9 mouse cellular contexts compared by ENCODE assay signal in the genomic region with DNA sequence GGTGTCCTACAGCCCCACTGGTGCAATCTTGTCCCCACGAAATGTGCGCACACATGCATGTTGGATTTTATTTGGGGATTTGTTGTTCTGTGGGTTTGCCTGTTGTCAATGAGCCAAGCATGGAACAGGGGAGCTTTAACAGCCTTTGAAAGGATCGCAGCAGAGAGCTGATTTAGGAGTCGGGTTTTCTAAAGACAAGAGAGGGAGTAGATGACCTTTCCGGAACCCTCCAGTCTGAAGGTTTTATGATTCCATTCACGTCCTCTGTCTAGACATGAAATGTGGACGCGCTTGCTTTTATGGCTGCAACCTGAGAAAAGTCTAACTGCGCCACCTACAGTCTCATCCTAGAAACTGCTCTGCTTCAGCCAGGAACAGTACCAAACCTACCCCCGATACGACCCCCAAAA. TPM values are rescaled to one million over a fixed set of nuclear protein-coding genes. Genes with fewer than 3 reads are reported as not detected.
DNase-seq lines count a peak whose midpoint lies in the region; ATAC-seq and TF ChIP-seq lines count a peak whose summit lies in the region.
"Had no signal": no experiment of that assay in that cellular context is flagged by ENCODE, and none has a peak within 500 bp of the region (broad histone marks: within the 10 kb centered on the region; RNA-seq: fewer than 3 reads in every experiment).

No protein-coding gene starts in this region.

- peak; percentile 83 for TF ChIP-seq CTCF in forebrain, postnatal 0 days (IDR thresholded peaks at IDR 0.05; ENCODE audit: low read depth)

- ATAC-seq in liver, embryonic 12.5 days = no peak
- peak; percentile 94 for ATAC-seq in forebrain, postnatal 0 days

- H3K4me3 ChIP-seq in liver, embryonic 12.5 days = no peak overlapping the region
- peak overlapping the region; percentile 14; the same call in 1 of the 2 replicates for H3K4me3 ChIP-seq in forebrain, postnatal 0 days (ENCODE audit: low read depth, low read length)
- no peak overlapping the region for H3K4me3 ChIP-seq in midbrain, embryonic 10.5 days
- H3K4me3 ChIP-seq: megakaryocyte, embryonic 14.5 days had no signal

- no peak overlapping the region for H3K9ac ChIP-seq in liver, embryonic 12.5 days
- H3K9ac ChIP-seq in forebrain, postnatal 0 days = peak overlapping the region; percentile 45

- no peak overlapping the region for H3K4me2 ChIP-seq in liver, embryonic 12.5 days
- peak overlapping the region; percentile 39 for H3K4me2 ChIP-seq in forebrain, postnatal 0 days (ENCODE audit: low read depth)

- peak; percentile 17 for DNase-seq in liver
- peak; percentile 56 for DNase-seq in cerebellum, adult 11-12 months
- DNase-seq in forebrain, postnatal 0 days = peak; percentile 93
- peak; percentile 69 for DNase-seq in induced T-regulatory cell, adult 2 months (ENCODE audit: low read depth)
- peak; percentile 45 for DNase-seq in left cerebral cortex, adult 11 months (ENCODE audit: low spot score)
- DNase-seq in midbrain, embryonic 10.5 days (ENCODE audit: low spot score) = peak; percentile 50
- DNase-seq in spleen, postnatal 36 days (ENCODE audit: low spot score in 2 of 2) = peak; percentile 46 to 56

- no peaks in the 10 kb centered on the region for H3K9me3 ChIP-seq in liver, embryonic 12.5 days (replicated peaks)
- H3K9me3 ChIP-seq in forebrain, postnatal 0 days (ENCODE audit: low read length) = no peaks in the 10 kb centered on the region
- no peaks in the 10 kb centered on the region for H3K9me3 ChIP-seq in midbrain, embryonic 10.5 days (replicated peaks)

- H3K27ac ChIP-seq in liver, embryonic 12.5 days = no peak overlapping the region
- H3K27ac ChIP-seq in forebrain, postnatal 0 days (ENCODE audit: low read depth, low read length) = peak overlapping the region; percentile 58
- peak overlapping the region; percentile 79 for H3K27ac ChIP-seq in midbrain, embryonic 10.5 days (replicated peaks)

- H3K4me1 ChIP-seq in liver, embryonic 12.5 days = no peaks in the 10 kb centered on the region
- H3K4me1 ChIP-seq in forebrain, postnatal 0 days (ENCODE audit: insufficient read depth) = peaks cover 13% of the 10 kb centered on the region
- peaks cover 11% of the 10 kb centered on the region for H3K4me1 ChIP-seq in midbrain, embryonic 10.5 days

- 31% methylated on average over 11 of the region's 11 CpGs for WGBS in liver, embryonic 12.5 days (ENCODE audit: insufficient replicate concordance)
- 9% methylated on average over 11 of the region's 11 CpGs for WGBS in forebrain, postnatal 0 days
- WGBS in midbrain, embryonic 10.5 days = 37% methylated on average over 11 of the region's 11 CpGs

- no peaks in the 10 kb centered on the region for H3K36me3 ChIP-seq in liver, embryonic 12.5 days
- no peaks in the 10 kb centered on the region for H3K36me3 ChIP-seq in forebrain, postnatal 0 days (ENCODE audit: insufficient read depth)
- no peaks in the 10 kb centered on the region for H3K36me3 ChIP-seq in midbrain, embryonic 10.5 days

- H3K27me3 ChIP-seq in liver, embryonic 12.5 days (replicated peaks) = no peaks in the 10 kb centered on the region
- H3K27me3 ChIP-seq in forebrain, postnatal 0 days (ENCODE audit: insufficient read depth, low read length) = no peaks in the 10 kb centered on the region
- H3K27me3 ChIP-seq in midbrain, embryonic 10.5 days (ENCODE audit: low read depth, poor library complexity, severe bottlenecking) = peaks cover 6% of the 10 kb centered on the region; the same call in 1 of the 2 replicates

RNA-seq across cellular contexts. Expression of a gene that starts 23.5 kb away (rescaled TPM):
- polyA plus RNA-seq in liver, embryonic 12.5 days (2016; fragmentation: Nextera tagmentation; extraction: Ambion mirVana) = 60.9 and 64.8 TPM in 2 replicates
- total RNA-seq in forebrain, postnatal 0 days (2014; rRNA removed) = 37.2 and 48.6 TPM in 2 replicates
- polyA plus RNA-seq in forebrain, postnatal 0 days (2015; fragmentation: Nextera tagmentation; extraction: Ambion mirVana) = 52.9 and 75.6 TPM in 2 replicates
- polyA plus RNA-seq in midbrain, embryonic 10.5 days (2016; fragmentation: Nextera tagmentation; extraction: Ambion mirVana) = 64.8 and 71.0 TPM in 2 replicates

Comparison
In these comparisons a context has a peak if more than half of its experiments do, and no peak if none do; other contexts are left out.
1. DNase-seq: peak in every context shown above with its lines; median percentile 93 in forebrain, postnatal 0 days; 69 in induced T-regulatory cell, adult 2 months; 56 in cerebellum, adult 11-12 months; 51 in spleen, postnatal 36 days; 50 in midbrain, embryonic 10.5 days; 45 in left cerebral cortex, adult 11 months; 17 in liver.